Mouse (Mus musculus): ENCODE results near the gene Man1b1. TPM values are rescaled to one million over a fixed set of nuclear protein-coding genes. Genes with fewer than 3 reads are reported as not detected.

Man1b1 gene
- polyA plus RNA-seq, 1 experiment from 2014 or later: 29.9 TPM

DNA sequence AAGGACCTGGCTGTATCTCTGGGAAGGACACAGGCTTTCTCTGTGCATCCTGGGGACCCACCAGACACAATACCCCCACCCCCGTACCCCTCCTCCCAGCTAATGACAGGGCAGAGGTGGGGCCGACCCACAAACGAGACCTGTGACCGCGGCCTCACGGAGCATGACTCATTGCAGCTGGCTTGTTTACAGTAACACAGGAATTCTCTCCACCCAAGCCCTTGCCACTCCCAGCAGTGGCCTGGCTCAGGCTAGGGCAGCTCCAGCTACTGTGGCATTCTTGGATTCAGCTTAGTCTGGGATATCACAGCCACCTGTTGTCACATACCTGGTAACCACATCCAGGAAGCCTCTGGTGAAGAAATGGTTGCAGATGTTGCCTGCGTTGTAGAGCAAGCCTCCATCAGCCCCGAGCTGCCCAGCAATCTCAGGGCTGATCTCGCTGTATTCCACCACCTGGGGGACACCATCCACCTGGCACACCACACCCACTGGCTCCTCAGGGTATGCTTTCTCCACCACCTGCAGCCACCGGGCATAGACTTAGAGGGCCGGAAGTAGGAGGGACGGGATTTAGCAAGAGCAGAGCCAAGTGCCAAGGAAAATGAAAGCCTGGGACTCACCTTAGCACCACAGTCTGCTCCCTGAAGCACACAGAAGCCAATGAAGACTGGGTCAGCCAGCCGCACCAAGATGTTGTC is 31.5 kb downstream of the Man1b1 start:
- H3K27ac ChIP-seq (replicated peaks): peak overlapping the region; percentile 78

DNA sequence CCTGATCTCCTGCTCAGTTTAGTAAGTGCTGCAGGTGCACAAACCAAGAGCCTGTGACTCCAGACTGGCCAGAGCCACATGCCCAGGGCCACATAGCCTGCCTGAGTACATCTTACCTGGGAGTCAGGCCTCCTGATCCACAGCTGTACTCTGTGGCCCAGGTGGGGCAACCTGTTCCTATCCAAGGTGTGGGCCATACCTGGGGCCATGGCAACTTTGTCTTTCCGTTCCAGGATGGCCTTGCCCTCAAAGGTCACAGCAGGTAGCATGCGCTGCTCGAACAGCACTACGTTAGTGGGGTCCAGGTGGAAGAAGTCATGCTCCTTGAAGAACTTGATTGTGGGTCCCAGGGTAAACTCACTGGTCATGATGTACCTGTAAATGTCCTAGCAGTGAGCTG is 32.2 kb downstream of the Man1b1 start:
- peak; percentile 11; the same call in 1 of the 2 replicates for ATAC-seq (ENCODE audit: low FRiP score, low TSS enrichment)

More for the DNA sequence above, 31.5 kb downstream of the Man1b1 start:
- Histone ChIP-seq H3K36me3 (ENCODE audit: control insufficient read depth, insufficient read depth, low read length) (peaks cover 3% of the 10 kb centered on the region; the same call in 1 of the 2 replicates), H3K9me3 (ENCODE audit: control insufficient read depth, low read length) (no peaks in the 10 kb centered on the region), H3K27me3 (ENCODE audit: control insufficient read depth, insufficient read depth, low read length) (no peaks in the 10 kb centered on the region), H3K4me1 (replicated peaks; ENCODE audit: control insufficient read depth, insufficient read depth) (peaks cover 3% of the 10 kb centered on the region; the same call in 1 of the 2 replicates), H3K9ac (ENCODE audit: low read length) (0 out of 2 replicates have a peak overlapping the region, but pooled peaks have one; percentile 0), H3K4me2 (replicated peaks; ENCODE audit: low read depth) (0 out of 2 replicates have a peak overlapping the region, but pooled peaks have one; percentile 14), H3K4me3 (ENCODE audit: low read depth, low read length) (no peak overlapping the region)
- no peak for TF ChIP-seq EP300 (optimal IDR thresholded peaks at IDR 0.05)
- TF ChIP-seq CTCF (IDR thresholded peaks at IDR 0.05; ENCODE audit: low read depth): no peak
- WGBS: 36% methylated on average over 13 of the region's 13 CpGs
- DNase-seq (ENCODE audit: low spot score): peak; percentile 86
- peak; percentile 90 for ATAC-seq (ENCODE audit: low FRiP score, low TSS enrichment)

GRCm38 (mm10) chr2:25364761-25365090 is 32.6 kb downstream of the Man1b1 start:
- peak overlapping the region; percentile 68 for H3K4me3 ChIP-seq (ENCODE audit: low read depth, low read length)
- H3K4me2 ChIP-seq (replicated peaks; ENCODE audit: low read depth): peak overlapping the region; percentile 95
- ATAC-seq (ENCODE audit: low FRiP score, low TSS enrichment): peak; percentile 1; the same call in 1 of the 2 replicates
- H3K9me3 ChIP-seq (ENCODE audit: control insufficient read depth, low read length): no peaks in the 10 kb centered on the region
- no peaks in the 10 kb centered on the region for H3K27me3 ChIP-seq (ENCODE audit: control insufficient read depth, insufficient read depth, low read length)
- peak overlapping the region; percentile 78; the same call in 1 of the 2 replicates for H3K27ac ChIP-seq (replicated peaks)
- TF ChIP-seq EP300 (optimal IDR thresholded peaks at IDR 0.05): no peak
- no peak for TF ChIP-seq CTCF (IDR thresholded peaks at IDR 0.05; ENCODE audit: low read depth)
- H3K4me1 ChIP-seq (replicated peaks; ENCODE audit: control insufficient read depth, insufficient read depth): peaks cover 3% of the 10 kb centered on the region; the same call in 1 of the 2 replicates
- WGBS: 48% methylated on average over 9 of the region's 9 CpGs
- peak overlapping the region; percentile 73; the same call in 1 of the 2 replicates for H3K9ac ChIP-seq (ENCODE audit: low read length)
- no peak for DNase-seq (ENCODE audit: low spot score)
- peaks cover 3% of the 10 kb centered on the region; the same call in 1 of the 2 replicates for H3K36me3 ChIP-seq (ENCODE audit: control insufficient read depth, insufficient read depth, low read length)

More for the DNA sequence above, 32.2 kb downstream of the Man1b1 start:
- Histone ChIP-seq H3K9me3 (ENCODE audit: control insufficient read depth, low read length) (no peaks in the 10 kb centered on the region), H3K4me2 (replicated peaks; ENCODE audit: low read depth) (peak overlapping the region; percentile 95), H3K36me3 (ENCODE audit: control insufficient read depth, insufficient read depth, low read length) (peaks cover 3% of the 10 kb centered on the region; the same call in 1 of the 2 replicates), H3K9ac (ENCODE audit: low read length) (peak overlapping the region; percentile 73; the same call in 1 of the 2 replicates), H3K4me1 (replicated peaks; ENCODE audit: control insufficient read depth, insufficient read depth) (peaks cover 3% of the 10 kb centered on the region; the same call in 1 of the 2 replicates), H3K27me3 (ENCODE audit: control insufficient read depth, insufficient read depth, low read length) (no peaks in the 10 kb centered on the region), H3K27ac (replicated peaks) (peak overlapping the region; percentile 78), H3K4me3 (ENCODE audit: low read depth, low read length) (peak overlapping the region; percentile 68)
- TF ChIP-seq CTCF (IDR thresholded peaks at IDR 0.05; ENCODE audit: low read depth) (no peak), EP300 (optimal IDR thresholded peaks at IDR 0.05) (no peak)
- peak; percentile 30 for DNase-seq (ENCODE audit: low spot score)
- WGBS: 81% methylated on average over 4 of the region's 4 CpGs

DNA sequence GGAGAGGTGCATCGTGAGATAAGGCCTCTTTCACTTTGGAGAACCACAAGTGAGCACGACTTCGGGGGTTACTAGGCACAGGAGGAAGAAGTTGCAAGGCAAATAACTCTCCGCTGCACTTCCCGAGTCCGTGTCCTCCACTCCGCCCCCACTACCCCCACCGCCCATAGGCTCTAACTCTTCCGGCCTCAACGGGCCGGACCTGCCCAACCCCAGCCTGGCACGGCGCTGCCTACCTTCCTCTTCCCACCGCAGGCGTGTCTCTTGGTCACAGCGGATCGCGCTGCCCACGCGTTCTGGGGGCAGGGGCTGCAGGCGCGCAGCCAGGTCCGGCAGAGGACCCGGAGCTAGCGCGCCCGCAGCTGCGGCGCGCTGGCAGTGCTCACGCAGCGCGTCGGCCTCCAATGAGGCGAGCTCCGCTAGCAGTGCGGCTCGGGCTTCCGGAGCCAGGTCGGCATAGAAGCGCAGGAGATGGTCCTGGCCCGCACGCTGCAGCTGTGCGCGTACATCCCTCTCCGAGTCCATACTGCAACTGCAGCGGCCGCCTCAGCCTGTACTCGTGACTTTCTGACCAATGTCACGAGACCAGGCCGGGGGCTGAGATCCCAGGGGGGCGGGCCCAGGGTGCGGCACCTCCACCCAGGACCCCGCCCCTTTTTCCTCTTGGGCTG is 33.1 kb downstream of the Man1b1 start, which contains the start of gene Uap1l1:
Gene Uap1l1, minus strand, starts transcription at position 592 of the 671 bp plus-strand sequence.
- Histone ChIP-seq H3K27me3 (ENCODE audit: control insufficient read depth, insufficient read depth, low read length) (no peaks in the 10 kb centered on the region), H3K4me3 (ENCODE audit: low read depth, low read length) (peak within 1 kb of the TSS; percentile 68), H3K4me1 (replicated peaks; ENCODE audit: control insufficient read depth, insufficient read depth) (peaks cover 3% of the 10 kb centered on the region; the same call in 1 of the 2 replicates), H3K9ac (ENCODE audit: low read length) (peak within 1 kb of the TSS; percentile 73), H3K9me3 (ENCODE audit: control insufficient read depth, low read length) (no peaks in the 10 kb centered on the region), H3K4me2 (replicated peaks; ENCODE audit: low read depth) (peak within 1 kb of the TSS; percentile 95), H3K27ac (replicated peaks) (peak within 1 kb of the TSS; percentile 78), H3K36me3 (ENCODE audit: control insufficient read depth, insufficient read depth, low read length) (peaks cover 3% of the 10 kb centered on the region; the same call in 1 of the 2 replicates)
- peak; percentile 89 for DNase-seq (ENCODE audit: low spot score)
- peak; percentile 75 for ATAC-seq (ENCODE audit: low FRiP score, low TSS enrichment)
- TF ChIP-seq EP300 (optimal IDR thresholded peaks at IDR 0.05) (no peak), CTCF (IDR thresholded peaks at IDR 0.05; ENCODE audit: low read depth) (no peak)
- WGBS: under 1% methylated on average over 54 of the region's 54 CpGs

DNA sequence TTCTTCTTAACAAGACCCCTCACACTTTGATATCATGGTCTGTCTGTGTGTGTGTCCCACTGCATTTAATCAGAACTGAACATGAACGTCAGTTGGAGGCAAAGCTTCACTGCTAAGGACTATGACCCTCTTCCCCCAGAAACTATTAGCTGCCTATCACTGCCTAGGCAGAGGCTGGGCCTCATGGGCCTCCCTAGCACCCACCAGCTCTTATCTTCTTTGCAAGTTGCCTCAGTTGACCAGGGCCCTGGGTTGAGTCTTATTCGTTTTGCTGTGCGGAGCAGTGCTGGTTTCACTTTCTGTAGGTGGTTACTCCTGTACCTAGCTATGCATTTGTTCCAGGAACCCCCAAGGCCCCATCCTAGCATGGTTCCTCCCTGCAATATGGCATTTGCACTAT is 37.9 kb downstream of the Man1b1 start:
- no peak overlapping the region for H3K4me3 ChIP-seq (ENCODE audit: low read depth, low read length)
- no peaks in the 10 kb centered on the region for H3K9me3 ChIP-seq (ENCODE audit: control insufficient read depth, low read length)
- H3K36me3 ChIP-seq (ENCODE audit: control insufficient read depth, insufficient read depth, low read length): no peaks in the 10 kb centered on the region
- no peak overlapping the region for H3K9ac ChIP-seq (ENCODE audit: low read length)
- H3K27me3 ChIP-seq (ENCODE audit: control insufficient read depth, insufficient read depth, low read length): no peaks in the 10 kb centered on the region
- no peak overlapping the region for H3K4me2 ChIP-seq (replicated peaks; ENCODE audit: low read depth)
- no peak overlapping the region for H3K27ac ChIP-seq (replicated peaks)
- WGBS: 84% methylated on average over 3 of the region's 3 CpGs
- peaks cover 11% of the 10 kb centered on the region for H3K4me1 ChIP-seq (replicated peaks; ENCODE audit: control insufficient read depth, insufficient read depth)
- DNase-seq (ENCODE audit: low spot score): no peak
- TF ChIP-seq CTCF (IDR thresholded peaks at IDR 0.05; ENCODE audit: low read depth) (no peak), EP300 (optimal IDR thresholded peaks at IDR 0.05) (no peak)
- ATAC-seq (ENCODE audit: low FRiP score, low TSS enrichment): no peak
